Mouse (Mus musculus) retina, adult 2 months (tissue): ENCODE results near the gene Slc36a2.
"Not testable (repeated sequence)": the region's sequence is repeated elsewhere in the genome, so short reads cannot be mapped to it uniquely, and the experiment has no call there.

Experiments used
- DNase-seq: peaks from one replicate; pipeline ENCODE4 v3.0.0-alpha.2; 2012; ENCODE audit warnings: low read depth, low spot score

The Slc36a2 gene

GRCm38 (mm10) chr11:55133204-55133603 lies 51.7 kb downstream of the Slc36a2 start:
- no peak for DNase-seq

GRCm38 (mm10) chr11:55131946-55132345 lies 52.9 kb downstream of the Slc36a2 start:
- no peak for DNase-seq

- no peak for DNase-seq
These were observed 53.7 kb downstream of the Slc36a2 start for GRCm38 (mm10) chr11:55131077-55131742.

GRCm38 (mm10) chr11:55128411-55128810 lies 56.5 kb downstream of the Slc36a2 start:
- no peak for DNase-seq

GRCm38 (mm10) chr11:55127937-55128336 lies 56.9 kb downstream of the Slc36a2 start:
- DNase-seq, result no peak

GRCm38 (mm10) chr11:55126663-55127062 lies 58.2 kb downstream of the Slc36a2 start:
- DNase-seq, result no peak

GRCm38 (mm10) chr11:55121430-55121829 lies 63.4 kb downstream of the Slc36a2 start:
- no peak for DNase-seq

- no peak for DNase-seq
These were observed 64.0 kb downstream of the Slc36a2 start for GRCm38 (mm10) chr11:55120821-55121271.

GRCm38 (mm10) chr11:55120279-55120678 lies 64.6 kb downstream of the Slc36a2 start:
- DNase-seq, result no peak

GRCm38 (mm10) chr11:55117031-55117430 lies 67.8 kb downstream of the Slc36a2 start:
- DNase-seq, result no peak

GRCm38 (mm10) chr11:55116004-55116403 lies 68.9 kb downstream of the Slc36a2 start:
- no peak for DNase-seq

GRCm38 (mm10) chr11:55114291-55114690 lies 70.6 kb downstream of the Slc36a2 start:
- no peak for DNase-seq

GRCm38 (mm10) chr11:55113861-55114250 lies 71.0 kb downstream of the Slc36a2 start:
- not testable (repeated sequence) for DNase-seq

- no peak for DNase-seq
These were observed 71.5 kb downstream of the Slc36a2 start for GRCm38 (mm10) chr11:55113209-55113860.

- DNase-seq, result no peak
These were observed 74.2 kb downstream of the Slc36a2 start for GRCm38 (mm10) chr11:55110566-55111169.

GRCm38 (mm10) chr11:55109521-55110300 lies 75.2 kb downstream of the Slc36a2 start:
- DNase-seq, result no peak
